Mouse (Mus musculus): ENCODE measurements around the gene Casp12.
"Not testable (repeated sequence)": the region's sequence is repeated elsewhere in the genome, so short reads cannot be mapped to it uniquely, and the experiment has no call there.

DNA sequence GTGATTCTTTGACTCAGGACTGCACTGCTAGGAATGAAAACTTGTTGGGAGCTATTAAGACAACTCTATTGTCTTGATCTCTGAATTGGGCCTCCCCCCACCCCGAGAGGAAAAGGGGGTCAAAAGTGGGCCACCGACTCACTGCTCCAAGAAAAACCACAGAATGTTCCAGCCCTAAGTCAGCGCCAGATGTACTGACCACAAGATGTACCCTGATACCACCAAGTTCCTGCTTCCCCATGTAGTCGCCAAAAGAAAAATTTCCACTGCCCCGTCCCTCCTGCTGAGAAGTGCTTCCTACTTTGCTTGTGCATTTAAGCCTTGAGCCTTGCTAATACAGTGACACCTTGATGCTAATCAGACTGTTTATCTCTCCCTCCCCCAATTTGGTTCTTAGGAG is 50.6 kb downstream of the Casp12 start:
- not testable (repeated sequence) for TF ChIP-seq CTCF (IDR thresholded peaks at IDR 0.05 in 2 of 3, conservative IDR thresholded peaks at IDR 0.05 in 1 of 3; ENCODE audit: control insufficient read depth in 1 of 3, insufficient read depth in 1 of 3, low read depth in 2 of 3, low read length in 3 of 3, poor library complexity in 1 of 3, severe bottlenecking in 1 of 3); USF1 (IDR thresholded peaks at IDR 0.05; ENCODE audit: low read depth, low read length); POLR2A (IDR thresholded peaks at IDR 0.05; ENCODE audit: control insufficient read depth in 1 of 2, insufficient read depth in 1 of 2, low read depth in 1 of 2, low read length in 2 of 2, poor library complexity in 1 of 2); MAFK (IDR thresholded peaks at IDR 0.05; ENCODE audit: borderline replicate concordance, low read depth, low read length); GATA1 (IDR thresholded peaks at IDR 0.05; ENCODE audit: low read depth, low read length); SMC3 (IDR thresholded peaks at IDR 0.05; ENCODE audit: low read depth, low read length)

Data from MEL (cell line).